Mouse (Mus musculus) layer of hippocampus, postnatal 25 days (tissue): ENCODE data around the gene Grxcr1. TPM values are rescaled to one million over a fixed set of nuclear protein-coding genes. Genes with fewer than 3 reads are reported as not detected.
A peak's percentile ranks its signal among the peaks of the same experiment; 100 is the strongest.

ENCODE experiments used
- DNase-seq, 2 experiments: peaks; one replicate each; pipeline ENCODE4 v3.0.0; 2022; ENCODE audit warnings: mixed read lengths in 2 of 2, low spot score in 1 of 2; ENCODE audit errors: extremely low spot score in 1 of 2
- total RNA-seq, 2 experiments: library from RNA; stranded (reverse); gene quantifications; 2 replicates each; pipeline ENCODE4 v1.2.3; 2021

The Grxcr1 gene
- total RNA-seq, result not detected

GRCm38 (mm10) chr5:68031744-68032143 lies at the start of gene Grxcr1:
Grxcr1 (plus strand) TSS chr5:68031835.
- DNase-seq, result no peak

GRCm38 (mm10) chr5:67981946-67982526 lies 49.6 kb upstream of the Grxcr1 start:
- no peak for DNase-seq

GRCm38 (mm10) chr5:67990426-67990825 lies 41.2 kb upstream of the Grxcr1 start:
- no peak for DNase-seq

GRCm38 (mm10) chr5:68002611-68003010 lies 29.0 kb upstream of the Grxcr1 start:
- DNase-seq, result no peak

GRCm38 (mm10) chr5:68003904-68004303 lies 27.7 kb upstream of the Grxcr1 start:
- DNase-seq, result no peak

- no peak for DNase-seq
Measured at GRCm38 (mm10) chr5:68004419-68004818, 27.2 kb upstream of the Grxcr1 start.

GRCm38 (mm10) chr5:68007074-68007473 lies 24.6 kb upstream of the Grxcr1 start:
- no peak for DNase-seq

- no peak for DNase-seq
Measured at GRCm38 (mm10) chr5:68011569-68011968, 20.1 kb upstream of the Grxcr1 start.

- peak; percentile 74 to 88 for DNase-seq
Measured at GRCm38 (mm10) chr5:68012618-68013017, 19.0 kb upstream of the Grxcr1 start.

- DNase-seq, result no peak
Measured at GRCm38 (mm10) chr5:68020870-68021269, 10.8 kb upstream of the Grxcr1 start.

- no peak for DNase-seq
Measured at GRCm38 (mm10) chr5:68026658-68027422, 4.8 kb upstream of the Grxcr1 start.

GRCm38 (mm10) chr5:68027474-68027873 lies 4.2 kb upstream of the Grxcr1 start:
- no peak for DNase-seq

- no peak for DNase-seq
Measured at GRCm38 (mm10) chr5:68033345-68033744, 1.7 kb downstream of the Grxcr1 start.

GRCm38 (mm10) chr5:68039077-68039476 lies 7.4 kb downstream of the Grxcr1 start:
- no peak for DNase-seq

- DNase-seq, result no peak
Measured at GRCm38 (mm10) chr5:68043339-68043738, 11.7 kb downstream of the Grxcr1 start.

- DNase-seq, result no peak
Measured at GRCm38 (mm10) chr5:68048783-68049182, 17.1 kb downstream of the Grxcr1 start.

- no peak for DNase-seq
Measured at GRCm38 (mm10) chr5:68049536-68049935, 17.9 kb downstream of the Grxcr1 start.

- no peak for DNase-seq
Measured at GRCm38 (mm10) chr5:68051101-68051500, 19.5 kb downstream of the Grxcr1 start.

GRCm38 (mm10) chr5:68057574-68057973 lies 25.9 kb downstream of the Grxcr1 start:
- no peak for DNase-seq

GRCm38 (mm10) chr5:68068694-68069093 lies 37.1 kb downstream of the Grxcr1 start:
- no peak for DNase-seq

GRCm38 (mm10) chr5:68070308-68070707 lies 38.7 kb downstream of the Grxcr1 start:
- no peak for DNase-seq

GRCm38 (mm10) chr5:68071857-68072256 lies 40.2 kb downstream of the Grxcr1 start:
- DNase-seq, result no peak
